Mouse (Mus musculus): Measurements from ENCODE around the gene Rgl1.

DNA sequence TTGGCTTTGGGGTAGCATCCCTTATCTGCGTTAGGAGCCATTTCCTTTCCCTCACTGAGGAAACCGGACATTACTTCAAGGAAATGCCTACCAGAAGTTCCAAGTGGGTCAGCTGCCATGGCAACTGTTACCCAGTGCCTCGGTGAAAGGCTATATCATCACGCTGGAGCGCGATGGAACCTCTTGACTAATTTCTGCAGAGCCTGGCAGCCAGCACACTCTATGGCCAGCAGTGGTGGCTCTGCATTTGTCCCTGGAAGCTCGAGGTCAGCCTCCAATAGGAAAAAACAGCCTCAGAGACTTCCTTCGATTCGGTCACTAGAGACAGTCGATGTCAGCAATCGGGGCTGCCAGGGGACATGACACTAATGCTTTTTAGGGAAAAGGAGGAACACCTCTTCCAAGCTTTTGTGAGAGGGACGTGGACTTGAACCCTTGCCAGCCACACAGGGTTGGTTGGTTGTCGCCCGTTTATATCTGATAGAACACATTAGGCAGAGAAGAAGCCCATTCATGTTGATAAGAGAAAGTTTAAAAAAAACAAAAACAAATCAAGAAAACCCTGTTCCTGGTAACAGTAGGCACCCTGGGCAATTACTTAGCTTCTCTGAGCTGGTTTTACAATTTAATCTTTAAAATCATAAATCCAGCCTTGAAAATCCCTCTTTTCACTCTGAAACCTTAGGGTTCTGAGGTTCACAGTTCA is 209.4 kb downstream of the Rgl1 start:
- TF ChIP-seq POLR2A (IDR thresholded peaks at IDR 0.05; ENCODE audit: extremely low read depth, insufficient read depth, low read length) = no peak
- no peak for TF ChIP-seq CTCF (IDR thresholded peaks at IDR 0.05; ENCODE audit: extremely low read depth, insufficient read depth, low read length)
